Mouse (Mus musculus): ENCODE measurements around the gene Serpinb6b. TPM values are rescaled to one million over a fixed set of nuclear protein-coding genes. Genes with fewer than 3 reads are reported as not detected.

The Serpinb6b gene
- polyA plus RNA-seq, 1 experiment: 1.4 TPM

DNA sequence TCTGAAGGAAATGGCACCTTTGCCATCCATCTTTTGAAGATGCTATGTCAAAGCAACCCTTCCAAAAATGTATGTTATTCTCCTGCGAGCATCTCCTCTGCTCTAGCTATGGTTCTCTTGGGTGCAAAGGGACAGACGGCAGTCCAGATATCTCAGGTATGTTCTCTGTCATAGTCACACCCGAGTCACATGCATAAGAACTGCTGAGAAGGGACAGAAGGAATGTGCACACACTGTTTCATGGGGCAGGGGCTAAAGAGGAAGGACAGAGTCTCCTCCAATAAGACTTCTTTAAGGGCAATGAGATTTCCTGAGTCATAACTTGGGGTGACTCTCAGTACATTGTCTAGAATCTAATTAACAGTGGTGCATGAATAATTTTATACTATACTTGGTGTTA is 41.5 kb downstream of the Serpinb6b start:
- TF ChIP-seq MAX (IDR thresholded peaks at IDR 0.05; ENCODE audit: low read depth): no peak
- no peak for TF ChIP-seq POLR2A (IDR thresholded peaks at IDR 0.05; ENCODE audit: insufficient read length, low read depth)
- no peak for TF ChIP-seq REST (IDR thresholded peaks at IDR 0.05; ENCODE audit: insufficient read depth, insufficient read length)
- no peak for TF ChIP-seq TCF3 (IDR thresholded peaks at IDR 0.05; ENCODE audit: insufficient read length, low read depth)
- TF ChIP-seq SRF (IDR thresholded peaks at IDR 0.05; ENCODE audit: control insufficient read depth, insufficient read length, low read depth): no peak
- TF ChIP-seq MYOG (IDR thresholded peaks at IDR 0.05; ENCODE audit: control insufficient read depth in 1 of 3, insufficient read depth in 1 of 3, insufficient read length in 2 of 3, low read depth in 2 of 3): no peak
- TF ChIP-seq MYOD1 (IDR thresholded peaks at IDR 0.05; ENCODE audit: control insufficient read depth in 1 of 3, insufficient read length in 2 of 3, low read depth in 2 of 3): no peak
- TF ChIP-seq E2F4 (IDR thresholded peaks at IDR 0.05; ENCODE audit: insufficient read depth): no peak
- no peak for TF ChIP-seq USF1 (IDR thresholded peaks at IDR 0.05; ENCODE audit: low read depth)
- no peak for TF ChIP-seq TCF12 (IDR thresholded peaks at IDR 0.05; ENCODE audit: insufficient read depth, poor library complexity, severe bottlenecking)
- TF ChIP-seq POLR2AphosphoS2 (IDR thresholded peaks at IDR 0.05; ENCODE audit: insufficient read length, low read depth): no peak
- TF ChIP-seq CEBPB (IDR thresholded peaks at IDR 0.05; ENCODE audit: insufficient read depth, poor library complexity, severe bottlenecking): no peak
- H3K27me3 ChIP-seq (ENCODE audit: control insufficient read depth, insufficient read depth, insufficient read length): no peaks in the 10 kb centered on the region
- no peak overlapping the region for H3ac ChIP-seq (ENCODE audit: control insufficient read depth, insufficient read length)
- H3K79me2 ChIP-seq (ENCODE audit: control insufficient read depth, insufficient read depth): no peaks in the 10 kb centered on the region
- peaks cover 13% of the 10 kb centered on the region for H3K36me3 ChIP-seq (ENCODE audit: control insufficient read depth, insufficient read depth)
- peak overlapping the region; percentile 14 for H3K4me2 ChIP-seq (ENCODE audit: low read depth)
- H3K4me3 ChIP-seq: no peak overlapping the region

DNA sequence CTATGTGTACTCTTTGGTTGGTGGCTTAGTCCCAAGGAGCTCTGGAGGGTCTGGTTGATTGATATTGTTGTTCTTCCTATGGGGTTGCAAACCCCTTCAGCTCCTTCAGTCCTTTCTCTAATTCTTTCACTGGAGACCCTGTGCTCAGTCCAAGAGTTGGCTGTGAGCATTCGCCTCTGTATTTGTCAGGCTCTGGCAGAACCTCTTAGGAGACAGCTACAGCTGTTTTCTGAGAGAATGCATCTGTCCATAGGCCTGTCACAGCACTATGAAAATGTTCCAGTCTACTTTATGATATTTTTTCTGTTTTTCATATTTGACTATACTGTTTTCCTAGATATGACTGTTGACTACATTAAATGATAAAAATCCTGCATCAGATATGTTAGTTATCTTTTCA is 47.4 kb downstream of the Serpinb6b start:
- Histone ChIP-seq H3K4me2 (ENCODE audit: low read depth) (no peak overlapping the region), H3K27me3 (ENCODE audit: control insufficient read depth, insufficient read depth, insufficient read length) (no peaks in the 10 kb centered on the region), H3K36me3 (ENCODE audit: control insufficient read depth, insufficient read depth) (peaks cover 20% of the 10 kb centered on the region), H3K79me2 (ENCODE audit: control insufficient read depth, insufficient read depth) (no peaks in the 10 kb centered on the region), H3K4me3 (no peak overlapping the region), H3ac (ENCODE audit: control insufficient read depth, insufficient read length) (no peak overlapping the region)
- TF ChIP-seq USF1 (IDR thresholded peaks at IDR 0.05; ENCODE audit: low read depth) (no peak), POLR2A (IDR thresholded peaks at IDR 0.05; ENCODE audit: insufficient read length, low read depth) (no peak), TCF12 (IDR thresholded peaks at IDR 0.05; ENCODE audit: insufficient read depth, poor library complexity, severe bottlenecking) (no peak), REST (IDR thresholded peaks at IDR 0.05; ENCODE audit: insufficient read depth, insufficient read length) (no peak), MAX (IDR thresholded peaks at IDR 0.05; ENCODE audit: low read depth) (no peak), TCF3 (IDR thresholded peaks at IDR 0.05; ENCODE audit: insufficient read length, low read depth) (no peak), E2F4 (IDR thresholded peaks at IDR 0.05; ENCODE audit: insufficient read depth) (no peak), MYOD1 (IDR thresholded peaks at IDR 0.05; ENCODE audit: control insufficient read depth in 1 of 3, insufficient read length in 2 of 3, low read depth in 2 of 3) (no peak), MYOG (IDR thresholded peaks at IDR 0.05; ENCODE audit: control insufficient read depth in 1 of 3, insufficient read depth in 1 of 3, insufficient read length in 2 of 3, low read depth in 2 of 3) (no peak), CEBPB (IDR thresholded peaks at IDR 0.05; ENCODE audit: insufficient read depth, poor library complexity, severe bottlenecking) (no peak), SRF (IDR thresholded peaks at IDR 0.05; ENCODE audit: control insufficient read depth, insufficient read length, low read depth) (no peak), POLR2AphosphoS2 (IDR thresholded peaks at IDR 0.05; ENCODE audit: insufficient read length, low read depth) (no peak)

DNA sequence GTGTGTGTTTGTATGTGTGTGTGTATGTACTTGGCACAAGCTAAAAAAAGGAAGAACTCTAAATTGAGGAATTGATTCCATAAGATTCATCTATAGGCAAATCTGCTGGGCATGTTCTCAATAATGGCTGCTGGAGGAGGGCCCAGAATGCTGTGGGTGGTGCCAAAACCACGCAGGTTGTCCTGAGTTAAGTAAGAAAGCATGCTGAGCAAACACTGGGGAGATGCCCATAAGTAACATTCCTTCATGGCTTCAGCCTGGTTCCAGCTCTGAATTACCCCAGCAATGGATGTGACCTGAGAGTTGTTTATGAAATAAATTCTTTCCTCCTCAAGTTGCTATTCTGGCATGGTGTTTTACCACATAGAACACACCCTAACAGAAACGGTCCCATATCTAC is 48.3 kb downstream of the Serpinb6b start:
- no peak overlapping the region for H3ac ChIP-seq (ENCODE audit: control insufficient read depth, insufficient read length)
- H3K4me2 ChIP-seq (ENCODE audit: low read depth): no peak overlapping the region
- H3K36me3 ChIP-seq (ENCODE audit: control insufficient read depth, insufficient read depth): peaks cover 20% of the 10 kb centered on the region
- H3K4me3 ChIP-seq: no peak overlapping the region
- TF ChIP-seq TCF12 (IDR thresholded peaks at IDR 0.05; ENCODE audit: insufficient read depth, poor library complexity, severe bottlenecking): no peak
- no peak for TF ChIP-seq CEBPB (IDR thresholded peaks at IDR 0.05; ENCODE audit: insufficient read depth, poor library complexity, severe bottlenecking)
- no peak for TF ChIP-seq E2F4 (IDR thresholded peaks at IDR 0.05; ENCODE audit: insufficient read depth)
- TF ChIP-seq MAX (IDR thresholded peaks at IDR 0.05; ENCODE audit: low read depth): no peak
- no peak for TF ChIP-seq MYOG (IDR thresholded peaks at IDR 0.05; ENCODE audit: control insufficient read depth in 1 of 3, insufficient read depth in 1 of 3, insufficient read length in 2 of 3, low read depth in 2 of 3)
- TF ChIP-seq REST (IDR thresholded peaks at IDR 0.05; ENCODE audit: insufficient read depth, insufficient read length): no peak
- TF ChIP-seq MYOD1 (IDR thresholded peaks at IDR 0.05; ENCODE audit: control insufficient read depth in 1 of 3, insufficient read length in 2 of 3, low read depth in 2 of 3): no peak
- TF ChIP-seq TCF3 (IDR thresholded peaks at IDR 0.05; ENCODE audit: insufficient read length, low read depth): no peak
- TF ChIP-seq USF1 (IDR thresholded peaks at IDR 0.05; ENCODE audit: low read depth): no peak
- no peak for TF ChIP-seq POLR2AphosphoS2 (IDR thresholded peaks at IDR 0.05; ENCODE audit: insufficient read length, low read depth)
- TF ChIP-seq POLR2A (IDR thresholded peaks at IDR 0.05; ENCODE audit: insufficient read length, low read depth): no peak
- no peak for TF ChIP-seq SRF (IDR thresholded peaks at IDR 0.05; ENCODE audit: control insufficient read depth, insufficient read length, low read depth)
- H3K79me2 ChIP-seq (ENCODE audit: control insufficient read depth, insufficient read depth): no peaks in the 10 kb centered on the region
- H3K27me3 ChIP-seq (ENCODE audit: control insufficient read depth, insufficient read depth, insufficient read length): no peaks in the 10 kb centered on the region

DNA sequence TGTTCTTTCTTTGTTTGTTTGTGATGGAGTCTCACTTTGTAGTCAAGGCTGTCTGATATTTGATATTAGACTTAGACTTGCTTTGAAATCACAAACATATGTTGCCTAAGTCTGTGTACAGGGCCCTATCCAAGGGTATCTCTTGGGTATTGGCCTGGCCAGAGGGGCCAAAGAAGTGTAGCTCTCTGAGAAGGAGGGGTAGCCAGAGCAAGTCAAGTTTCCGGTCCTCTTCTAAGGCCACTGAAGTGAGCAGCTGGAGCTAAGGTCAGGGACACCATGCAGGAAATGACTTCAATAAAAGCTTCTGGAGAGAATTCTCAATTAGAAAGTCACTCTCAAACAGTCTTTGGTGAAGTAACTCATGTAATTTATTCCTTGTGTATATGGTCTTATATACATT is 57.4 kb downstream of the Serpinb6b start:
- no peak overlapping the region for H3K4me2 ChIP-seq (ENCODE audit: low read depth)
- no peak overlapping the region for H3ac ChIP-seq (ENCODE audit: control insufficient read depth, insufficient read length)
- H3K27me3 ChIP-seq (ENCODE audit: control insufficient read depth, insufficient read depth, insufficient read length): no peaks in the 10 kb centered on the region
- no peaks in the 10 kb centered on the region for H3K36me3 ChIP-seq (ENCODE audit: control insufficient read depth, insufficient read depth)
- H3K79me2 ChIP-seq (ENCODE audit: control insufficient read depth, insufficient read depth): no peaks in the 10 kb centered on the region
- H3K4me3 ChIP-seq: no peak overlapping the region
- no peak for TF ChIP-seq MYOG (IDR thresholded peaks at IDR 0.05; ENCODE audit: control insufficient read depth in 1 of 3, insufficient read depth in 1 of 3, insufficient read length in 2 of 3, low read depth in 2 of 3)
- TF ChIP-seq POLR2AphosphoS2 (IDR thresholded peaks at IDR 0.05; ENCODE audit: insufficient read length, low read depth): no peak
- TF ChIP-seq POLR2A (IDR thresholded peaks at IDR 0.05; ENCODE audit: insufficient read length, low read depth): no peak
- no peak for TF ChIP-seq SRF (IDR thresholded peaks at IDR 0.05; ENCODE audit: control insufficient read depth, insufficient read length, low read depth)

All from myocyte (in vitro differentiated cells).